Mouse (Mus musculus) ES-E14 (cell line): Measurements from ENCODE around the gene Helz2. TPM values are rescaled to one million over a fixed set of nuclear protein-coding genes. Genes with fewer than 3 reads are reported as not detected.

Source experiments
- DNase-seq: peaks from one replicate; pipeline ENCODE4 v3.0.0-alpha.2; 2013; ENCODE audit warnings: low read depth, low spot score
- H3K27ac ChIP-seq: 2 replicates; pipeline ENCODE4 v1.5.1; 2012; ENCODE audit warnings: low read depth, mild to moderate bottlenecking, low read length, moderate library complexity, mixed read lengths; ENCODE audit not compliant: poor library complexity, insufficient read depth, severe bottlenecking
- H3K36me3 ChIP-seq: 2 replicates; pipeline ENCODE4 v1.6.1; 2012; ENCODE audit warnings: mild to moderate bottlenecking, low read length, moderate library complexity, mixed read lengths; ENCODE audit not compliant: control insufficient read depth, poor library complexity, insufficient read depth, severe bottlenecking
- H3K4me1 ChIP-seq, 2 experiments: fragments of 150-350 bp in 1 of 2; sonication (generic) in 1 of 2; 2 replicates each; pipeline ENCODE4 v1.6.1; 2012; ENCODE audit warnings: low read length in 2 of 2, mild to moderate bottlenecking in 1 of 2, mixed read lengths in 1 of 2; ENCODE audit not compliant: control insufficient read depth in 2 of 2, insufficient read depth in 2 of 2, poor library complexity in 1 of 2
- H3K4me3 ChIP-seq, 2 experiments: fragments of 150-350 bp in 1 of 2; sonication (generic) in 1 of 2; 2 replicates each; pipeline ENCODE4 v1.5.1; 2012; ENCODE audit warnings: low read length in 2 of 2, low read depth in 1 of 2, mild to moderate bottlenecking in 1 of 2, mixed read lengths in 1 of 2; ENCODE audit not compliant: insufficient read depth in 1 of 2, poor library complexity in 1 of 2, severe bottlenecking in 1 of 2
- H3K9ac ChIP-seq: 2 replicates; pipeline ENCODE4 v1.6.1; 2012; ENCODE audit warnings: low read depth, mild to moderate bottlenecking, low read length, mixed read lengths; ENCODE audit not compliant: poor library complexity, insufficient read depth, severe bottlenecking
- H3K9me3 ChIP-seq: fragments of 150-350 bp; sonication (generic); 2 replicates; pipeline ENCODE4 v1.6.1; 2012; ENCODE audit warnings: low read depth, mild to moderate bottlenecking, low read length; ENCODE audit not compliant: control insufficient read depth, insufficient read depth
- CHD2 ChIP-seq: IDR thresholded peaks from 2 replicates; pipeline ENCODE4 v1.6.1; 2014; ENCODE audit warnings: mild to moderate bottlenecking, low read depth, low read length, inconsistent platforms
- HCFC1 ChIP-seq: IDR thresholded peaks from 2 replicates; pipeline ENCODE4 v1.6.1; 2012; ENCODE audit warnings: low read length, inconsistent platforms, borderline replicate concordance; ENCODE audit not compliant: insufficient read depth
- MAFK ChIP-seq: IDR thresholded peaks from 2 replicates; pipeline ENCODE4 v1.6.1; 2014; ENCODE audit warnings: mild to moderate bottlenecking, low read depth, low read length, inconsistent platforms; ENCODE audit not compliant: insufficient read depth
- ZC3H11A ChIP-seq: IDR thresholded peaks from 2 replicates; pipeline ENCODE4 v1.6.1; 2012; ENCODE audit warnings: low read depth, mild to moderate bottlenecking, inconsistent platforms, low read length, borderline replicate concordance
- ZNF384 ChIP-seq: IDR thresholded peaks from 2 replicates; pipeline ENCODE4 v1.6.1; 2012; ENCODE audit warnings: low read depth, low read length, inconsistent platforms
- in situ Hi-C, 2 experiments: fragments of 600-800 bp; cut with MboI; formaldehyde crosslinking; loops; one replicate each; pipeline ENCODE4 v1.15.1; 2025; ENCODE audit warnings: low sequenced_read_pairs in 2 of 2, inconsistent platforms in 1 of 2; ENCODE audit not compliant: unreplicated experiment in 2 of 2
- total RNA-seq: library from RNA; depleted of rRNA; stranded (reverse); fragments of 300-350 nt; gene quantifications from 2 replicates; pipeline ENCODE4 v1.2.3, GENCODE M21; 2012

The Helz2 gene
- total RNA-seq, 1 experiment: 2.2 TPM

DNA sequence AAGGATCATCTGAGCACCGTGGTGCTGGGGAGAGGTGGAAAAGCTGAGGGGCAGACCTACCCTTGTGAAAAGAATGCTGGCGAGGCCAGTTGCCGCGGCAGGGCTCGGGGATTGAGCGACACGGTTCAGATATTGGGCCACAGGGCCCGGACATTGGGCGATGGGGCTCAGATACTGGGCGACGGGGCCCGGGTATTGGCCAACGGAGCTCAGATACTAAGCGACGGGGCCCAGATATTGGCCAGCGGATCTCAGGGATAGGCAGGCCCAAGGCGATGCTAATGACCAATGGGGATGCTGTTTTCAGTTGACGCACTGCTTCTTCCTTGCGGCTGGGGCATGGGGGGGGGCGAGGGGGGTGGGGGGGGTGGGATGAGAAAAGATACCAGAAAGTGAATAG lies 10.7 kb downstream of the Helz2 start:
- Histone ChIP-seq H3K4me3 (no peak overlapping the region), H3K27ac (no peak overlapping the region), H3K9ac (no peak overlapping the region), H3K9me3 (no peaks in the 10 kb centered on the region), H3K4me1 (peaks cover 3 to 5% of the 10 kb centered on the region in 2 experiments; a peak in 3 of 4 replicates), H3K36me3 (no peaks in the 10 kb centered on the region)
- TF ChIP-seq HCFC1 (no peak), ZC3H11A (no peak), MAFK (no peak), ZNF384 (no peak), CHD2 (no peak)
- in situ Hi-C loops: no loop called here
- DNase-seq: no peak

DNA sequence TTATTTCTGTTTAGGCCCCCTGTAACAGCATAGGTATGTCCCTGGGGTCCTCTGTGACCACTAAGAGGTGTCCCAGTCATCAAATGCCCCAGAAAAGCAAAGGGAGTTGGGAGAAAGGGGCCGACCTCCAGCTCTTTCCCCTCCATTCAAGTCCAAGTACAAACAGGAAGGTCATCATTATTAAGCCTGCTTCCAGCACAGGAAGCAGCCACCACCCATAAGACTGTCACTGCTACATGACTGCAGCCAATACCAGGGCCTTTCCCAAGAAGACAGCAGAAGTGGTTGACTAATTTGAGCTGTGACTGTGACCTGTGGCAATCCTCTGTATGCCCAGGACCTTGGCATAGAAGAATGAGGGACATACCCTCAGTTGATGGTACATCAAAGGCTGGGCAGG lies 13.5 kb downstream of the Helz2 start:
- TF ChIP-seq MAFK (no peak), ZNF384 (no peak), ZC3H11A (no peak), CHD2 (no peak), HCFC1 (no peak)
- H3K9ac ChIP-seq: no peak overlapping the region
- no peak overlapping the region for H3K4me3 ChIP-seq
- H3K9me3 ChIP-seq: no peaks in the 10 kb centered on the region
- in situ Hi-C loops: no loop called here
- H3K27ac ChIP-seq: no peak overlapping the region
- no peak for DNase-seq
- H3K36me3 ChIP-seq: no peaks in the 10 kb centered on the region
- H3K4me1 ChIP-seq: peaks cover 0 to 2% of the 10 kb centered on the region in 2 experiments; a peak in 2 of 4 replicates

DNA sequence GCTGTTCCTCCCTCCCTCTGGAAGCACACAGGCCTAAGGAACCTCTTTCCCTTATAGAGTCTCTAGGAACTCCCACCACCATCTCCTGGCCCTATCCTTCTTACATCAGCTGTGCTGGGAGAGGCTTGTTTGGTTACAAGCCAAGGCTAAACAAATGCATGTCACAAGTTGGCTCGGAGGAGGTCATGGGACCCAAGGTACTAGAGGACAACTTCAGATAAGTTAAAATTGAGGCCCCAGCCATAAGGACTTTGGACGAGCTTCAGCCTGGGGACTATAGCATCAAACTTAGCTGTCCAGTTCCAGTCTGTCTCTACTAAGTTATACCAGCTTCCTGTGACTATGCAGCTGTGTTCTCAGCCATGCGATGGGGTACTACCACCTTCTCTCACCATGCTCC lies 14.7 kb downstream of the Helz2 start:
- in situ Hi-C loops: no loop called here
- Histone ChIP-seq H3K9me3 (no peaks in the 10 kb centered on the region), H3K4me3 (no peak overlapping the region), H3K27ac (no peak overlapping the region), H3K4me1 (no peaks in the 10 kb centered on the region; a peak in 1 of 4 replicates), H3K9ac (no peak overlapping the region), H3K36me3 (no peaks in the 10 kb centered on the region)
- no peak for TF ChIP-seq HCFC1
- no peak for TF ChIP-seq ZNF384
- TF ChIP-seq ZC3H11A: no peak
- no peak for TF ChIP-seq MAFK
- no peak for TF ChIP-seq CHD2
- DNase-seq: no peak

DNA sequence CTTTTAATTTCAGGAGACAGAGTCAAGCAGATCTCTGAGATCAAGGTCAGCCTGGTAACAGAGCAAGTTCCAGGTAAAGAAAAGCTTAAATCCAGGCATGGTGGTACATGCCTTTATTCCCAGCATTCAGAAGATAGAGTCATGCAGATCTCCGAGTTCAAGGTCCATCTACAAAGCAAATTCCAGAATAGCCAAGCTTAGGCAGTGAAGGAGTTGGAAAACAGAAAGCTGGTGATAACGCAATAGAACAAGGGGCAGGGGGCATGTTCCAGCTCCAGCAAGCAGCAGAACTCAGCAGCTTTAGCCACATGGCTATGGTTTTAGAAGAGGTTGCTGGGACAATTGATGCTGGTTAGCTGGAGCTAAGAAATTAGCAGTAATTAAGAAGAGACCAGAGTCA lies 16.8 kb downstream of the Helz2 start:
- in situ Hi-C loops: no loop called here
- Histone ChIP-seq H3K4me1 (peaks cover 0 to 10% of the 10 kb centered on the region in 2 experiments; a peak in 2 of 4 replicates), H3K4me3 (no peak overlapping the region), H3K9me3 (no peaks in the 10 kb centered on the region), H3K9ac (no peak overlapping the region), H3K36me3 (no peaks in the 10 kb centered on the region), H3K27ac (no peak overlapping the region)
- no peak for TF ChIP-seq CHD2
- no peak for TF ChIP-seq HCFC1
- no peak for TF ChIP-seq ZNF384
- no peak for TF ChIP-seq MAFK
- TF ChIP-seq ZC3H11A: no peak
- DNase-seq: no peak

DNA sequence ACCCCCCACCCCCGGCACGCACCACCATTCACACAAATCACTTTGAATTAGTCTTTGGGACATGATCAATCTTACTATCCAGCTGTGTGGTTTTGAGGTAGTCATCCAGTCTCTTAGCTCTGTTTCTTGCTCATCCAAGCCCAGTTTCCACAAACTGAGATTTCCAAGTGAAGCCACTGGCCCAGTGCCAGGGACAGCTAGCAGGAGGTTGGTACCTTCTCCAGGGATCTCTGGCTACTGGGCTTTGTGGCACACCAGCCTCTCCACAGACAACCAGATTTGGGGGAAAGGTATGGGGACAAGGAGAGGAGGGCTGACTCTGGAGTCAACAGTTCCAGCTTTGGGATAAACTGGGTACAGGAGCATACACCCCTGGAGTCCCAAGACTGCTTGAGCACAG lies 21.5 kb downstream of the Helz2 start:
- H3K9me3 ChIP-seq: no peaks in the 10 kb centered on the region
- no peak overlapping the region for H3K4me3 ChIP-seq
- H3K27ac ChIP-seq: no peak overlapping the region
- no peak for DNase-seq
- peaks cover 0 to 16% of the 10 kb centered on the region in 2 experiments; a peak in 2 of 4 replicates for H3K4me1 ChIP-seq
- TF ChIP-seq ZNF384 (no peak), ZC3H11A (no peak), HCFC1 (no peak), CHD2 (no peak), MAFK (no peak)
- in situ Hi-C loops: no loop called here
- no peak overlapping the region for H3K9ac ChIP-seq
- no peaks in the 10 kb centered on the region for H3K36me3 ChIP-seq
